Mouse (Mus musculus) stomach, postnatal 0 days (tissue): Measurements from ENCODE around the gene Ust.

Source experiments
- CTCF ChIP-seq: IDR thresholded peaks from 2 replicates; pipeline ENCODE4 v1.5.1; 2016; ENCODE audit warnings: antibody characterized with exemption, low read depth, mild to moderate bottlenecking, moderate library complexity
- EP300 ChIP-seq: optimal IDR thresholded peaks from 2 replicates; pipeline ENCODE3; 2016; ENCODE audit warnings: antibody characterized with exemption

DNA sequence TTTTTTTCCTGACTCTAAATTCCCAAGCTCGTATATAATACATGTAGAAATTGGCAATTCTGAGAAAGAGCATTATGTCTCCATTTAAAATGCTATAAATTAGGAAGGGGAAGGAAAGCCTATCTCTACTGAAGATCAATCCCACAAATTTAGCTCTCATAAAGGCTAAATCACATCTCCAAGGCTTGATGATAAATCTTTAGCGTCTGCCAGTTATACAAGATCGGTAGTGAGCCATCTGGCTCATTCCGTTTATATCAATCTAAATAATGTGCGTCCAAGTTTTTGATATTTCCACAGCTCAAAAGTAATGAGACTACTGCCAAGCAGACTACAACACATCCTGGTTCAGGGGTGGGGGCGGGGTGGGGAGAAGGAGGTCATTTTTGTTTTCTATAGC lies 6.4 kb downstream of the Ust start:
- TF ChIP-seq CTCF: no peak
- TF ChIP-seq EP300: no peak
